Mouse (Mus musculus) forebrain, postnatal 0 days (tissue): ENCODE measurements at regions not wholly inside any gene's neighbourhood (a gene's known extent, or its start where the extent isn't known, plus 50 kb on each side); places are given as distances from the start of the nearest gene placed in this dataset.

ENCODE experiments used
- ATAC-seq: fragments of 200-750 bp; cut with Nextera tagmentation; 2 replicates; pipeline ENCODE4 v1.8.0; 2017; ENCODE audit warnings: mild to moderate bottlenecking, moderate library complexity
- DNase-seq: peaks from one replicate; pipeline ENCODE4 v3.0.0-alpha.2; 2015
- H3K27ac ChIP-seq: fragments of 300-500 bp; sonication (generic); 2 replicates; pipeline ENCODE4 v1.5.1; 2014; ENCODE audit warnings: low read depth, mild to moderate bottlenecking, antibody characterized with exemption, low read length, moderate library complexity, mixed read lengths
- H3K27me3 ChIP-seq: fragments of 300-500 bp; sonication (generic); 2 replicates; pipeline ENCODE4 v1.6.1; 2014; ENCODE audit warnings: mild to moderate bottlenecking, low read length, mixed read lengths; ENCODE audit not compliant: insufficient read depth
- H3K36me3 ChIP-seq: fragments of 300-500 bp; sonication (generic); 2 replicates; pipeline ENCODE4 v1.6.1; 2014; ENCODE audit warnings: mild to moderate bottlenecking, moderate library complexity; ENCODE audit not compliant: insufficient read depth
- H3K4me1 ChIP-seq: fragments of 300-500 bp; sonication (generic); 2 replicates; pipeline ENCODE4 v1.6.1; 2014; ENCODE audit warnings: antibody characterized with exemption; ENCODE audit not compliant: insufficient read depth
- H3K4me2 ChIP-seq: fragments of 300-500 bp; sonication (generic); 2 replicates; pipeline ENCODE4 v1.6.1; 2014; ENCODE audit warnings: low read depth, mild to moderate bottlenecking, moderate library complexity
- H3K4me3 ChIP-seq: fragments of 300-500 bp; sonication (generic); 2 replicates; pipeline ENCODE4 v1.5.1; 2014; ENCODE audit warnings: low read depth, low read length, mixed read lengths
- H3K9ac ChIP-seq: fragments of 300-500 bp; sonication (generic); 2 replicates; pipeline ENCODE4 v1.6.1; 2014; ENCODE audit warnings: mild to moderate bottlenecking
- H3K9me3 ChIP-seq: fragments of 300-500 bp; sonication (generic); 2 replicates; pipeline ENCODE4 v1.6.1; 2016; ENCODE audit warnings: low read length
- CTCF ChIP-seq: sonication (generic); IDR thresholded peaks from 2 replicates; pipeline ENCODE4 v1.5.1; 2016; ENCODE audit warnings: antibody characterized with exemption, control low read depth, low read depth
- WGBS: fragments of 180-500 bp; shearing (Covaris S2); extraction: QIAGEN DNeasy Blood & Tissue Kit; methylation state at CpG from one replicate; pipeline ENCODE4 v1.1.7; 2014; 5-methylcytosine and 5-hydroxymethylcytosine counted together

- no peak overlapping the region for H3K4me3 ChIP-seq
- H3K9me3 ChIP-seq: no peaks in the 10 kb centered on the region
- no peak for TF ChIP-seq CTCF
- ATAC-seq: no peak
- H3K9ac ChIP-seq: no peak overlapping the region
- no peak overlapping the region for H3K27ac ChIP-seq
- no peak overlapping the region for H3K4me2 ChIP-seq
- H3K36me3 ChIP-seq: no peaks in the 10 kb centered on the region
- H3K27me3 ChIP-seq: no peaks in the 10 kb centered on the region
- no peaks in the 10 kb centered on the region for H3K4me1 ChIP-seq
- no peak for DNase-seq
- WGBS: 70% methylated on average over 1 of the region's 1 CpGs
Observed at GRCm38 (mm10) chr6:25321446-25321845, 365.3 kb upstream of the Tmem229a start.

DNA sequence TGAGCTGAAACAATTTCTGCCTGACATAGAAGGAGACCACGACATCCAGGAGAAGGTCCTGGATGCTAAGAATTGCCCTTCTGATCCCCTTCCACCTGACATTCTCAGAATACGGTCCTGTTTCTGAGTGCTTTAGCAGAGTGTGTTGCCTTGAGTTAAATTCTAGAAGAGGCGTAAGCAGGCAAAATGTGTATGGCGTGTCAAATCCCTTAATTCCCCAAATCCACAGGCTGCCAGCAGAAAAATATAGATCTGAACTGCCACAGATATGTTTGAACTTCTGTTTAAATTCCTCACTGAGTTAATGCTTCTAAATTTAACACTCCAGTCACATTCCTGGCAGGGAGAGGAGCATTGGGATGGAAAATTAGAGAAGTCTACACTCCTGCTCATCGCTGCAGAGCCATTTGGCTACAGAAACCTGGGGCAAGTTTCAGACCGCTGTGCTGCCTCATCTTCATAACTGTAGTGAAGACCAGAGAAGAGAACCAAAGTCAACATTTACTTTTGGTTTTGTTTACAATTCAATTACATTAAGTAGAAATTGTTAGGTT, 364.3 kb upstream of the Tmem229a start:
- DNase-seq (peak; percentile 17), ATAC-seq (peak; percentile 62)
- 79% methylated on average over 6 of the region's 6 CpGs for WGBS
- no peaks in the 10 kb centered on the region for H3K27me3 ChIP-seq
- H3K4me1 ChIP-seq: no peaks in the 10 kb centered on the region
- H3K9ac ChIP-seq: no peak overlapping the region
- H3K9me3 ChIP-seq: no peaks in the 10 kb centered on the region
- no peak overlapping the region for H3K4me2 ChIP-seq
- TF ChIP-seq CTCF: no peak
- H3K36me3 ChIP-seq: no peaks in the 10 kb centered on the region
- H3K4me3 ChIP-seq: no peak overlapping the region
- H3K27ac ChIP-seq: 0 out of 2 replicates have a peak overlapping the region, but pooled peaks have one; percentile 15

DNA sequence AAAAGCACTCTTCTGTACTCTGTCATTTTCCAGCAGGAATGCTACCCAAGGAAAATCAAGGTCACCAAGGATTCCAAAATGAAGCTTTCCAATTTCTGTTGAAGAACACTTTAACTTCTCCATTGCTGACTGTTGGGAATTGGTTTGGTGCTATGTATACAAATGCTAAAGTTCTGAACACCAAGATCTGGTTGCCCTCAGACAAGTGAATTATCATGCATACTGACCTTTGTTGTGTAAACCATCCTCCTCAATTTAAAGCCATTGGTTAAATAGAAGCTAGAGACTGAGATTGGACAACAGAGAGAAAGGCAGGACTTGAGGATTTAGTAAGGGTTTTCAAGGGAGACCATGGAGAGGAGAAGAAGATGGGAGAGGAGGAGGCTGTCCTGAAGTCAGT, 351.4 kb upstream of the Tmem229a start:
- no peak for TF ChIP-seq CTCF
- Histone ChIP-seq H3K4me1 (no peaks in the 10 kb centered on the region), H3K9ac (no peak overlapping the region), H3K27me3 (no peaks in the 10 kb centered on the region), H3K27ac (no peak overlapping the region), H3K9me3 (no peaks in the 10 kb centered on the region), H3K4me2 (no peak overlapping the region), H3K36me3 (no peaks in the 10 kb centered on the region), H3K4me3 (no peak overlapping the region)
- DNase-seq (no peak), ATAC-seq (no peak)

DNA sequence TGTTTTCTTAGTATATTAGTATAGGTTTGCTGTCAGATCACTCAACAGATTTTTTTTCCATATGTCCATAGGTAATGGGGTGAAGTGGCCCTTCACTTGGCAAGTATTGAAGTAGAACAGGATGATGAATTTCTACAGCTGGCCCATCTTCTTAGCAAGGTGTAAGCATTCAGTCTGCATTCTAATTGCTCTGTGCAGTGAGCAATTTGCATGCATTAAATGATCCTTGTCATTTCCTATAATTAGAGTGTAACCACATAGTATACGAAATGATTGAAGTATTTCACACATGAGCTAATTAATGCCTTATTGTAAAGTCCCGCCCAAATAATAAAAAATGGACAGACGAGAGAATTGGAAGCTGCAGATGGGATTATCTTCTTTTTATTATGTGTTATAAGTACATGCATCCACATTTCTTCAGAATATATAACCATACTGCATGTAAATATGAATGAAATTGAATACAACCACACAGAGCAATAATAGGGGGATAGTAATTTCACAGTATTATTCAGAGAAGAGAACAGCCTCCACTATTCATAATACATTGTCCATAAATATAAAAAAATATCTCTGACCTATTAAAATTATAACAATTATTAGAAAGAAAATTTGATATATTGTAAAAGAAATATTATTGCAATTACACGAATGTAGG, 348.9 kb upstream of the Tmem229a start:
- H3K36me3 ChIP-seq: no peaks in the 10 kb centered on the region
- no peak overlapping the region for H3K9ac ChIP-seq
- ATAC-seq: no peak
- WGBS: 49% methylated on average over 4 of the region's 4 CpGs
- H3K4me1 ChIP-seq: no peaks in the 10 kb centered on the region
- no peak for DNase-seq
- no peak overlapping the region for H3K4me3 ChIP-seq
- no peaks in the 10 kb centered on the region for H3K27me3 ChIP-seq
- no peaks in the 10 kb centered on the region for H3K9me3 ChIP-seq
- H3K27ac ChIP-seq: no peak overlapping the region
- no peak overlapping the region for H3K4me2 ChIP-seq
- no peak for TF ChIP-seq CTCF

GRCm38 (mm10) chr6:25291613-25292012, 335.5 kb upstream of the Tmem229a start:
- Histone ChIP-seq H3K27me3 (no peaks in the 10 kb centered on the region), H3K9ac (no peak overlapping the region), H3K4me2 (no peak overlapping the region), H3K9me3 (no peaks in the 10 kb centered on the region), H3K4me3 (no peak overlapping the region), H3K4me1 (no peaks in the 10 kb centered on the region), H3K27ac (no peak overlapping the region), H3K36me3 (no peaks in the 10 kb centered on the region)
- 89% methylated on average over 1 of the region's 1 CpGs for WGBS
- DNase-seq (no peak), ATAC-seq (no peak)
- TF ChIP-seq CTCF: no peak

- H3K4me2 ChIP-seq: no peak overlapping the region
- H3K4me3 ChIP-seq: no peak overlapping the region
- H3K27me3 ChIP-seq: no peaks in the 10 kb centered on the region
- no peaks in the 10 kb centered on the region for H3K36me3 ChIP-seq
- WGBS: 95% methylated on average over 4 of the region's 4 CpGs
- no peak overlapping the region for H3K9ac ChIP-seq
- H3K9me3 ChIP-seq: no peaks in the 10 kb centered on the region
- TF ChIP-seq CTCF: no peak
- H3K4me1 ChIP-seq: no peaks in the 10 kb centered on the region
- H3K27ac ChIP-seq: no peak overlapping the region
- DNase-seq (no peak), ATAC-seq (no peak)
Observed at GRCm38 (mm10) chr6:25287591-25287990, 331.5 kb upstream of the Tmem229a start.

- no peaks in the 10 kb centered on the region for H3K27me3 ChIP-seq
- ATAC-seq (peak; percentile 48), DNase-seq (peak; percentile 32)
- no peaks in the 10 kb centered on the region for H3K9me3 ChIP-seq
- H3K4me2 ChIP-seq: no peak overlapping the region
- no peak overlapping the region for H3K4me3 ChIP-seq
- no peak for TF ChIP-seq CTCF
- no peaks in the 10 kb centered on the region for H3K4me1 ChIP-seq
- no peak overlapping the region for H3K9ac ChIP-seq
- H3K27ac ChIP-seq: no peak overlapping the region
- WGBS: 61% methylated on average over 6 of the region's 6 CpGs
- no peaks in the 10 kb centered on the region for H3K36me3 ChIP-seq
Observed at GRCm38 (mm10) chr6:25286313-25286712, 330.2 kb upstream of the Tmem229a start.
